Mouse (Mus musculus) kidney, postnatal 0 days (tissue): ENCODE measurements around the gene Nr2c1. TPM values are rescaled to one million over a fixed set of nuclear protein-coding genes. Genes with fewer than 3 reads are reported as not detected.

Experiments
- ATAC-seq: fragments of 200-750 bp; cut with Nextera tagmentation; replicated peaks from 2 replicates; pipeline ENCODE4 v1.8.0; 2017; ENCODE audit warnings: low read depth, moderate number of reproducible peaks, moderate TSS enrichment, moderate library complexity; ENCODE audit not compliant: low FRiP score
- DNase-seq: peaks from one replicate; pipeline ENCODE4 v3.0.0-alpha.2; 2016; ENCODE audit warnings: low spot score
- H3K27ac ChIP-seq: fragments of 300-500 bp; sonication (generic); 2 replicates; pipeline ENCODE4 v1.5.1; 2014; ENCODE audit warnings: mild to moderate bottlenecking
- H3K27me3 ChIP-seq: fragments of 300-500 bp; sonication (generic); 2 replicates; pipeline ENCODE4 v1.6.1; 2014; ENCODE audit warnings: low read length, mixed read lengths; ENCODE audit not compliant: insufficient read depth
- H3K36me3 ChIP-seq: fragments of 300-500 bp; sonication (generic); 2 replicates; pipeline ENCODE4 v1.6.1; 2014; ENCODE audit warnings: low read length, mixed read lengths; ENCODE audit not compliant: insufficient read depth
- H3K4me1 ChIP-seq: fragments of 300-500 bp; sonication (generic); replicated peaks from 2 replicates; pipeline ENCODE4 v1.6.1; 2014; ENCODE audit warnings: antibody characterized with exemption, low read length, mixed read lengths; ENCODE audit not compliant: insufficient read depth
- H3K4me2 ChIP-seq: fragments of 300-500 bp; sonication (generic); 2 replicates; pipeline ENCODE4 v1.6.1; 2014; ENCODE audit warnings: mild to moderate bottlenecking, low read length, moderate library complexity, mixed read lengths
- H3K4me3 ChIP-seq: fragments of 300-500 bp; sonication (generic); replicated peaks from 2 replicates; pipeline ENCODE4 v1.5.1; 2014; ENCODE audit warnings: low read depth, low read length
- H3K9ac ChIP-seq: fragments of 300-500 bp; sonication (generic); 2 replicates; pipeline ENCODE4 v1.6.1; 2014; ENCODE audit warnings: low read depth, low read length
- H3K9me3 ChIP-seq: fragments of 300-500 bp; sonication (generic); replicated peaks from 2 replicates; pipeline ENCODE4 v1.6.1; 2016; ENCODE audit warnings: low read length, inconsistent platforms, mixed read lengths
- CTCF ChIP-seq: IDR thresholded peaks from 2 replicates; pipeline ENCODE4 v1.5.1; 2016; ENCODE audit warnings: antibody characterized with exemption, low read depth, mild to moderate bottlenecking, moderate library complexity
- WGBS: fragments of 180-500 bp; shearing (Covaris S2); extraction: QIAGEN DNeasy Blood & Tissue Kit; methylation state at CpG from one replicate; pipeline ENCODE4 v1.1.7; 2014; 5-methylcytosine and 5-hydroxymethylcytosine counted together
- polyA plus RNA-seq: library from polyadenylated mRNA; unstranded; fragments of >200 nt; fragmentation: Nextera tagmentation; extraction: Ambion mirVana; gene quantifications from 2 replicates; pipeline ENCODE4 v1.2.1, GENCODE M21; 2015

Gene Nr2c1
- polyA plus RNA-seq, 1 experiment from 2014 or later, result 5.7 TPM

- Histone ChIP-seq H3K36me3 (no peaks in the 10 kb centered on the region), H3K27ac (no peak overlapping the region), H3K4me2 (no peak overlapping the region), H3K9ac (no peak overlapping the region), H3K9me3 (no peaks in the 10 kb centered on the region), H3K4me3 (no peak overlapping the region), H3K27me3 (no peaks in the 10 kb centered on the region), H3K4me1 (peaks cover 6% of the 10 kb centered on the region; the same call in 1 of the 2 replicates)
- no peak for TF ChIP-seq CTCF
- 65% methylated on average over 9 of the region's 9 CpGs for WGBS
- DNase-seq (no peak), ATAC-seq (no peak)
These were observed 36.7 kb upstream of the Nr2c1 start for GRCm38 (mm10) chr10:94110834-94111754.

GRCm38 (mm10) chr10:94112207-94112606 is 35.6 kb upstream of the Nr2c1 start:
- Histone ChIP-seq H3K27ac (no peak overlapping the region), H3K4me1 (peaks cover 6% of the 10 kb centered on the region; the same call in 1 of the 2 replicates), H3K27me3 (no peaks in the 10 kb centered on the region), H3K36me3 (no peaks in the 10 kb centered on the region), H3K9ac (no peak overlapping the region), H3K4me3 (no peak overlapping the region), H3K4me2 (no peak overlapping the region), H3K9me3 (no peaks in the 10 kb centered on the region)
- TF ChIP-seq CTCF, result no peak
- WGBS, result 83% methylated on average over 3 of the region's 3 CpGs
- DNase-seq, result no peak
- ATAC-seq, result no peak

GRCm38 (mm10) chr10:94115893-94116599 is 31.8 kb upstream of the Nr2c1 start:
- ATAC-seq, result peak; percentile 85
- DNase-seq, result peak; percentile 91
- peaks cover 6% of the 10 kb centered on the region; the same call in 1 of the 2 replicates for H3K4me1 ChIP-seq
- WGBS, result 25% methylated on average over 6 of the region's 6 CpGs
- H3K4me3 ChIP-seq, result no peak overlapping the region
- no peaks in the 10 kb centered on the region for H3K9me3 ChIP-seq
- H3K27ac ChIP-seq, result peak overlapping the region; percentile 42; the same call in 1 of the 2 replicates
- H3K27me3 ChIP-seq, result no peaks in the 10 kb centered on the region
- no peaks in the 10 kb centered on the region; the same call in 1 of the 2 replicates for H3K36me3 ChIP-seq
- no peak overlapping the region for H3K9ac ChIP-seq
- peak; percentile 75 for TF ChIP-seq CTCF
- H3K4me2 ChIP-seq, result peak overlapping the region; percentile 37; the same call in 1 of the 2 replicates

GRCm38 (mm10) chr10:94116781-94117340 is 31.0 kb upstream of the Nr2c1 start:
- DNase-seq (peak; percentile 4), ATAC-seq (no peak; the same call in 1 of the 2 replicates)
- H3K27ac ChIP-seq, result no peak overlapping the region
- H3K9ac ChIP-seq, result no peak overlapping the region
- no peak overlapping the region for H3K4me2 ChIP-seq
- no peak overlapping the region for H3K4me3 ChIP-seq
- H3K27me3 ChIP-seq, result no peaks in the 10 kb centered on the region
- H3K9me3 ChIP-seq, result no peaks in the 10 kb centered on the region
- TF ChIP-seq CTCF, result no peak
- WGBS, result 66% methylated on average over 12 of the region's 12 CpGs
- peaks cover 6% of the 10 kb centered on the region; the same call in 1 of the 2 replicates for H3K4me1 ChIP-seq
- no peaks in the 10 kb centered on the region; the same call in 1 of the 2 replicates for H3K36me3 ChIP-seq

- Histone ChIP-seq H3K36me3 (no peaks in the 10 kb centered on the region; the same call in 1 of the 2 replicates), H3K4me2 (no peak overlapping the region), H3K27ac (no peak overlapping the region), H3K9ac (no peak overlapping the region), H3K9me3 (no peaks in the 10 kb centered on the region), H3K4me1 (peaks cover 6% of the 10 kb centered on the region; the same call in 1 of the 2 replicates), H3K27me3 (no peaks in the 10 kb centered on the region), H3K4me3 (no peak overlapping the region)
- no peak for TF ChIP-seq CTCF
- 95% methylated on average over 3 of the region's 3 CpGs for WGBS
- DNase-seq (no peak), ATAC-seq (no peak)
These were observed 29.9 kb upstream of the Nr2c1 start for GRCm38 (mm10) chr10:94117916-94118315.

GRCm38 (mm10) chr10:94118993-94119392 is 28.8 kb upstream of the Nr2c1 start:
- no peak for TF ChIP-seq CTCF
- WGBS, result 88% methylated on average over 7 of the region's 7 CpGs

More at GRCm38 (mm10) chr10:94118993-94119392, 28.8 kb upstream of the Nr2c1 start:
- no peaks in the 10 kb centered on the region for H3K27me3 ChIP-seq
- no peak overlapping the region for H3K27ac ChIP-seq
- no peak for DNase-seq
- H3K9me3 ChIP-seq, result no peaks in the 10 kb centered on the region
- H3K4me1 ChIP-seq, result peaks cover 6% of the 10 kb centered on the region; the same call in 1 of the 2 replicates
- H3K9ac ChIP-seq, result no peak overlapping the region
- peaks cover 3% of the 10 kb centered on the region; the same call in 1 of the 2 replicates for H3K36me3 ChIP-seq
- no peak for ATAC-seq
- no peak overlapping the region for H3K4me2 ChIP-seq
- no peak overlapping the region for H3K4me3 ChIP-seq
